Comparison of ENCODE assay signal across 18 mouse cellular contexts in the genomic region with DNA sequence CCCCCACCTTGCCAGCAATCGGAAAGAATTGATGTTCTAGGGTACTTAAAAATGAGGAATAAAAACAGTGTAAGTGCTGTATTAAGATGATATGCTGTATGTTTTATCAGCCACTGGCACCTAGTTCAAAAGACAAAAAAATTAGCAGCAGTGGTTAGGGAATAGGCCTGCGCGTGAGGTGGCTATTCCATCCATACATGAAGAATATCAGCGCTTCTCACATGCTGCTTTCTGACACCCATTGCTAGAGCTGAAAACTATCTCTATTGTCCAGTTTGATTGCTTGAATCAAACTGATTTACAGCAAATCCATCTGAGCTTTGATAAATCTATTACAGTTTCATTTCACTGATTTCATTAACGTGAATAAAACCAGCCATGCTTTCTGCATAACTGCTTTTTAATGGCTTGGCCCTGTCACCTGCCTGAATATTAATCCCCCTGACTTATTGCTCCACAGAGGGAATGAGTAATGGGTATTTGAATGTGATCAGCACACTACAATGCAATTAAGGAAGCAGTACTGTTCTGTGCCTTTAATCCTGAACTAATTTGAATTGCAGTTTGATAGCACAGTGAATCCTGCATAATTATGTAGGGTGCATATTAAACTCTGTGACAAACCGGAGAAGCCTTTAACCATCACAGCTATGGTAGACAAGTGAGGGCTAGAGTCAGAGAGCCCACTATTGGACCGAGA.
A peak's percentile ranks its signal among the peaks of the same experiment; 100 is the strongest.
DNase-seq lines count a peak whose midpoint lies in the region; ATAC-seq lines count a peak whose summit lies in the region.
"Had no signal": no experiment of that assay in that cellular context is flagged by ENCODE, and none has a peak within 500 bp of the region (broad histone marks: within the 10 kb centered on the region; RNA-seq: fewer than 3 reads in every experiment).

No protein-coding gene starts in this region.

- intact Hi-C loops in left cerebral cortex, postnatal 36 days (cut with DNase I): loop anchor here (2.0 to 10.0 kb wide), 2 partner anchors 460 to 1256 kb away; no protein-coding TSS in a partner anchor

- H3K4me3 ChIP-seq in forebrain, embryonic 11.5 days (ENCODE audit: low read depth, low read length): no peak overlapping the region
- H3K4me3 ChIP-seq in forebrain, embryonic 10.5 days: no peak overlapping the region
- no peak overlapping the region for H3K4me3 ChIP-seq in forebrain, embryonic 12.5 days (replicated peaks)
- H3K4me3 ChIP-seq in hindbrain, embryonic 14.5 days (replicated peaks; ENCODE audit: low read length): no peak overlapping the region
- H3K4me3 ChIP-seq in midbrain, embryonic 16.5 days (ENCODE audit: low read depth, low read length): no peak overlapping the region
- H3K4me3 ChIP-seq: embryonic facial prominence, embryonic 15.5 days; heart, adult 2 months; intestine, embryonic 15.5 days; limb, embryonic 15.5 days; myocyte had no signal

- H3K4me2 ChIP-seq in forebrain, embryonic 11.5 days (ENCODE audit: low read depth, low read length, severe bottlenecking): no peak overlapping the region
- H3K4me2 ChIP-seq in forebrain, embryonic 12.5 days: no peak overlapping the region
- no peak overlapping the region for H3K4me2 ChIP-seq in hindbrain, embryonic 14.5 days (replicated peaks)
- no peak overlapping the region for H3K4me2 ChIP-seq in midbrain, embryonic 16.5 days (ENCODE audit: low read length)
- H3K4me2 ChIP-seq: embryonic facial prominence, embryonic 15.5 days; intestine, embryonic 15.5 days had no signal

- peak; percentile 29 for ATAC-seq in forebrain, embryonic 11.5 days (replicated peaks; ENCODE audit: low FRiP score)
- ATAC-seq in forebrain, embryonic 12.5 days (ENCODE audit: low FRiP score): peak; percentile 41
- ATAC-seq in hindbrain, embryonic 14.5 days (ENCODE audit: low FRiP score): peak; percentile 79
- peak; percentile 81 for ATAC-seq in midbrain, embryonic 16.5 days
- ATAC-seq: CD4-positive, CD25-positive, alpha-beta regulatory T cell, adult 4 months; intestine, embryonic 15.5 days had no signal

- WGBS in forebrain, embryonic 11.5 days: 48% methylated on average over 7 of the region's 7 CpGs
- WGBS in forebrain, embryonic 10.5 days: 61% methylated on average over 7 of the region's 7 CpGs
- WGBS in forebrain, embryonic 12.5 days: 40% methylated on average over 7 of the region's 7 CpGs
- WGBS in hindbrain, embryonic 14.5 days: 40% methylated on average over 7 of the region's 7 CpGs
- 30% methylated on average over 7 of the region's 7 CpGs for WGBS in midbrain, embryonic 16.5 days

- H3K9me3 ChIP-seq in forebrain, embryonic 11.5 days (ENCODE audit: control insufficient read depth, low read length): no peaks in the 10 kb centered on the region
- H3K9me3 ChIP-seq in forebrain, embryonic 10.5 days: no peaks in the 10 kb centered on the region
- H3K9me3 ChIP-seq in forebrain, embryonic 12.5 days: no peaks in the 10 kb centered on the region
- no peaks in the 10 kb centered on the region for H3K9me3 ChIP-seq in hindbrain, embryonic 14.5 days (ENCODE audit: control insufficient read depth, low read length)
- H3K9me3 ChIP-seq in midbrain, embryonic 16.5 days (replicated peaks; ENCODE audit: control insufficient read depth, low read length, poor library complexity, severe bottlenecking): no peaks in the 10 kb centered on the region
- H3K9me3 ChIP-seq: embryonic facial prominence, embryonic 15.5 days; G1E; intestine, embryonic 15.5 days; limb, embryonic 15.5 days had no signal

- no peak overlapping the region for H3K9ac ChIP-seq in forebrain, embryonic 11.5 days (ENCODE audit: low read length)
- no peak overlapping the region for H3K9ac ChIP-seq in forebrain, embryonic 12.5 days
- H3K9ac ChIP-seq in hindbrain, embryonic 14.5 days: no peak overlapping the region
- no peak overlapping the region for H3K9ac ChIP-seq in midbrain, embryonic 16.5 days (ENCODE audit: low read depth, low read length)
- H3K9ac ChIP-seq: embryonic facial prominence, embryonic 15.5 days; intestine, embryonic 15.5 days; limb, embryonic 15.5 days had no signal

- H3K4me1 ChIP-seq in forebrain, embryonic 11.5 days (replicated peaks; ENCODE audit: control insufficient read depth, insufficient read depth, low read length): peaks cover 28% of the 10 kb centered on the region
- peaks cover 69% of the 10 kb centered on the region for H3K4me1 ChIP-seq in forebrain, embryonic 10.5 days
- H3K4me1 ChIP-seq in forebrain, embryonic 12.5 days: peaks cover 48% of the 10 kb centered on the region
- peaks cover 12% of the 10 kb centered on the region for H3K4me1 ChIP-seq in hindbrain, embryonic 14.5 days (replicated peaks; ENCODE audit: control insufficient read depth, insufficient read depth, low read length)
- peaks cover 19% of the 10 kb centered on the region for H3K4me1 ChIP-seq in midbrain, embryonic 16.5 days (ENCODE audit: control insufficient read depth, insufficient read depth, low read length)
- H3K4me1 ChIP-seq: embryonic facial prominence, embryonic 15.5 days; intestine, embryonic 15.5 days; limb, embryonic 15.5 days had no signal

- H3K27ac ChIP-seq in forebrain, embryonic 11.5 days (ENCODE audit: low read depth, low read length): no peak overlapping the region
- H3K27ac ChIP-seq in forebrain, embryonic 10.5 days: no peak overlapping the region
- 0 out of 2 replicates have a peak overlapping the region, but pooled peaks have one; percentile 31 for H3K27ac ChIP-seq in forebrain, embryonic 12.5 days
- peak overlapping the region; percentile 15; the same call in 1 of the 2 replicates for H3K27ac ChIP-seq in hindbrain, embryonic 14.5 days
- H3K27ac ChIP-seq in midbrain, embryonic 16.5 days (ENCODE audit: low read length): no peak overlapping the region
- H3K27ac ChIP-seq: embryonic facial prominence, embryonic 15.5 days; heart, adult 2 months; intestine, embryonic 15.5 days; kidney, postnatal 0 days; limb, embryonic 15.5 days had no signal

- no peaks in the 10 kb centered on the region for H3K27me3 ChIP-seq in forebrain, embryonic 11.5 days (ENCODE audit: control insufficient read depth, insufficient read depth, low read length)
- H3K27me3 ChIP-seq in forebrain, embryonic 10.5 days (ENCODE audit: poor library complexity, severe bottlenecking): no peaks in the 10 kb centered on the region
- H3K27me3 ChIP-seq in forebrain, embryonic 12.5 days: peaks cover 6% of the 10 kb centered on the region; the same call in 1 of the 2 replicates
- no peaks in the 10 kb centered on the region for H3K27me3 ChIP-seq in hindbrain, embryonic 14.5 days (ENCODE audit: control insufficient read depth, insufficient read depth, low read length)
- H3K27me3 ChIP-seq in midbrain, embryonic 16.5 days (ENCODE audit: control insufficient read depth, insufficient read depth, low read depth, low read length): no peaks in the 10 kb centered on the region; the same call in 1 of the 2 replicates
- H3K27me3 ChIP-seq: embryonic facial prominence, embryonic 15.5 days; intestine, embryonic 15.5 days; limb, embryonic 15.5 days had no signal

- no peak for DNase-seq in forebrain, embryonic 11.5 days (ENCODE audit: low spot score)
- DNase-seq in forebrain, embryonic 10.5 days (ENCODE audit: extremely low spot score, low spot score): no peak
- peak; percentile 65 for DNase-seq in hindbrain, embryonic 14.5 days (ENCODE audit: low spot score)
- DNase-seq in ovary, adult 18-20 months (ENCODE audit: low spot score): no peak
- DNase-seq in kidney, adult 8-10 months: no peak
- no peak for DNase-seq in left cerebral cortex, postnatal 36 days (ENCODE audit: low spot score in 2 of 2)
- DNase-seq: heart, adult 2 months; right cerebral cortex, postnatal 4 days; thymus, postnatal 4 days had no signal

- no peaks in the 10 kb centered on the region for H3K36me3 ChIP-seq in forebrain, embryonic 11.5 days (ENCODE audit: control insufficient read depth, insufficient read depth, low read length)
- no peaks in the 10 kb centered on the region for H3K36me3 ChIP-seq in forebrain, embryonic 10.5 days (replicated peaks)
- H3K36me3 ChIP-seq in forebrain, embryonic 12.5 days (replicated peaks): no peaks in the 10 kb centered on the region
- no peaks in the 10 kb centered on the region for H3K36me3 ChIP-seq in hindbrain, embryonic 14.5 days (replicated peaks; ENCODE audit: control insufficient read depth, insufficient read depth)
- H3K36me3 ChIP-seq in midbrain, embryonic 16.5 days (ENCODE audit: control insufficient read depth, insufficient read depth, low read length): no peaks in the 10 kb centered on the region
- H3K36me3 ChIP-seq: embryonic facial prominence, embryonic 15.5 days; intestine, embryonic 15.5 days; limb, embryonic 15.5 days had no signal

Comparison
In these comparisons a context has a peak if more than half of its experiments do, and no peak if none do; other contexts are left out.
1. H3K27ac ChIP-seq: peak in forebrain, embryonic 12.5 days (single experiment) and hindbrain, embryonic 14.5 days (single experiment); none in forebrain, embryonic 11.5 days (single experiment), forebrain, embryonic 10.5 days (single experiment) and midbrain, embryonic 16.5 days (single experiment).
2. ATAC-seq: peak in every context shown above with its lines; median percentile 81 in midbrain, embryonic 16.5 days; 79 in hindbrain, embryonic 14.5 days; 41 in forebrain, embryonic 12.5 days; 29 in forebrain, embryonic 11.5 days.